Mouse (Mus musculus): ENCODE data around the gene Serpinb1c.
"Not testable (repeated sequence)": the region's sequence is repeated elsewhere in the genome, so short reads cannot be mapped to it uniquely, and the experiment has no call there.

Gene Serpinb1c

DNA sequence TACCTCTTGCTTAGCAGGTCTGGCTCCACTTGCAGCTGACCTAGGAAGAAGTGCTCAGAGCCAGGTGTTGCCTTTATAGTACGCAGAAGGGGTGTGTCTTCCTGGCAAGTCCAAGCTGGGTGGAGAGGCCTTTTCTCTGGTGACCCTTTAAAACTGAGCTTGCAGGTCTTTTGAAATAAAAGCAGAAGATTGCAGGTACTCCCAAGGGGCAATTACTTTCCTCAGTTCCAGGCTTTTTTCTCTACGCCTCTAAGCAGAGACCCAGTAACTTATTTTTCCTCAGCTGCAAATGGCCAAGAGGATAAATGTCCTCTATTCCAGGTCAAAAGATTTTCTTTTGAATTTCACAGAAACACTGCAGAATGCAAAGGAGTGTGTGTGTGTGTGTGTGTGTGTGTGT lies at the start of gene Serpinb1c:
Gene Serpinb1c (minus strand): TSS at position 101 of the 400 bp plus-strand sequence.
- DNase-seq (ENCODE audit: low spot score in 2 of 2) = no peak

GRCm38 (mm10) chr13:32939191-32939590 lies 41.2 kb upstream of the Serpinb1c start:
- DNase-seq (ENCODE audit: low spot score in 2 of 2) = not testable (repeated sequence)

- DNase-seq (ENCODE audit: low spot score in 2 of 2) = not testable (repeated sequence)
Observed at GRCm38 (mm10) chr13:32938275-32938674, 40.3 kb upstream of the Serpinb1c start.

- DNase-seq (ENCODE audit: low spot score in 2 of 2) = no peak
Observed at GRCm38 (mm10) chr13:32934706-32935381, 36.8 kb upstream of the Serpinb1c start.

DNA sequence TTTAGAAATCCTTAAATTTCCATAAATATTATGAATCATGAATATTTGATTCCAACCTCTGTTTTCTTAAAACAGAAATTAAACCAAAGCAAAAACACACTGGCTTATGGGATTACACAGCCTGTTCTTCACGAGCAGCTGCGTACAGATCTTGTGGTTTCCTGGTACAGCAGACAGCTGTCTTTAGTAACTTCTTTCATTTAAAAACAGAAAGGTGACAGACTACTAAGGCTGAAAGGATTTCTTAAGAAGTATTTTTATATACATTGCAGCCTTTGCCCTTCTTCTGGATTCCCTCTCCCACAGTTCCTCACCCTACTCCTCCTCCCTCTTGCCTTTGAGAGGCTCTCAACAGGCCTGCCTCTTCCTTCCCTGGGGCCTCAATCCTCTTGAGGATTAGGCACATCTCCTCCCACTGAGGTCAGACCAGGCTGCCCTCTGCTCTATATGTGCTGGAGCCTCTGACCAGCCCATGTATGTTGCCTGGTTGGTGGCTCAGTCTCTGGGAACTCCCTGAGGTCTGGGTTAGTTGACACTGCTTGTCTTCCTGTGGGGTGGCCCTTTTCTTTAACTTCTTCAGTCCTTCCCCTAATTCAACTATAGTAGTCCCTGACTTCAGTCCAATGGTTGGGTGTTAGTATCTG lies 31.2 kb upstream of the Serpinb1c start:
- DNase-seq (ENCODE audit: low spot score in 2 of 2) = peak in 1 of 2 experiments; percentile 11

DNA sequence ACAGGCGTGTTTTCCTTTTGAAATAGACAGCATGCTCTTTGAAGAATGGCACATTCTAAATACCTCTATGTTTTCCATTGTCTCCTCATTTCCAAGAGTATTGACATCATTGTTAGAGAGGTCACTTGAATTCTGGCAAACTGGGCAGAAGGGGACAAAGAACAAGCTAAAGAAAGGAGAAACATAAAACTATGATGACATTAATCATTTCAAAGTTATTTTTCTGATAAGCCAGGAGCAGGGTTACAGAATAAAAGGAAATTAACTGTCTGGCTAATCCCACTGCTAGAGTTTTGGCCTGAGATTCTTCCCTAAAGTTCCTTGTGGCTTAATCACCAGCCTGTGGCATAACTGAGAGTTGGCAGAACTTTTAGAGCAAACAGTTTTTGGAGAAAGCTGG lies 29.2 kb upstream of the Serpinb1c start:
- no peak for DNase-seq (ENCODE audit: low spot score in 2 of 2)

DNA sequence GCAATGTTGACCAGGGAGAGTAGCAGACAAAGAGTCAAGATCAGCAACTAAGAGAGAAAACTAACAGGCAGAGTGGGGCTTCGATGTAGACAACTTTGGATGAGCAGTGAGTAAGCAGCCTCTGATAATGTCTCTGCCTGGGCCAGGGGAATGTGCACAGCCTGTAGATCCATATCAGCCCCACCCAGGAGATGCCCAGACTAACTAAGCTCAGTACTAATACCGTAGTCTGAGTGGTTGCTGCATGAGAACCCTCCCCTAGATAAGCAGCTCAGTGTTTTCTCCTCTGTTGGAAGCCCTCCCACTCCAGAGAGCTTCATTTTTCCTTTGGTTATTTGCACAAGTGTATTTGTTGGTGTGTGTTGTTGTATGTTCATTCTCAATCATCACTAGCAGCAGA lies 28.6 kb upstream of the Serpinb1c start:
- no peak for DNase-seq (ENCODE audit: low spot score in 2 of 2)

GRCm38 (mm10) chr13:32924578-32925360 lies 26.8 kb upstream of the Serpinb1c start:
- DNase-seq (ENCODE audit: low spot score in 2 of 2) = no peak

DNA sequence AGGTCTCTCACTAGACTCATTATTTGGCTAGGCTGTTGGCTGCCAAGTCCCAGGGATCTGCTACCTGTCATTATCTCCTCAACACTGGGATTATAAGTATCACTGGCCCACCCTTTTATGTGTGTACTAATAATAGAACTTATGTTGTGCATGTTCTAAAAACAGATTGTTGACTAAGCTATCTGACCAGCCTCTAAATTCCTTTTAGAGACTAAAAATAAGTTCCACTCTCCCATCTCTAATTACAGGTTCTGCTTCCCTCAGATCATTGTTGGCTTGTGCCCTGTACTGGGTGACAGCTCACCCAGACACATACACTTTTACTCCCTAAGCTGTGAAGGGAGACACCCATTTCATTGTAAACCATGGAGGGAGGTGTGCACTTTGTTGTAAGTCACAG lies 24.6 kb upstream of the Serpinb1c start:
- DNase-seq (ENCODE audit: low spot score in 2 of 2) = no peak

DNA sequence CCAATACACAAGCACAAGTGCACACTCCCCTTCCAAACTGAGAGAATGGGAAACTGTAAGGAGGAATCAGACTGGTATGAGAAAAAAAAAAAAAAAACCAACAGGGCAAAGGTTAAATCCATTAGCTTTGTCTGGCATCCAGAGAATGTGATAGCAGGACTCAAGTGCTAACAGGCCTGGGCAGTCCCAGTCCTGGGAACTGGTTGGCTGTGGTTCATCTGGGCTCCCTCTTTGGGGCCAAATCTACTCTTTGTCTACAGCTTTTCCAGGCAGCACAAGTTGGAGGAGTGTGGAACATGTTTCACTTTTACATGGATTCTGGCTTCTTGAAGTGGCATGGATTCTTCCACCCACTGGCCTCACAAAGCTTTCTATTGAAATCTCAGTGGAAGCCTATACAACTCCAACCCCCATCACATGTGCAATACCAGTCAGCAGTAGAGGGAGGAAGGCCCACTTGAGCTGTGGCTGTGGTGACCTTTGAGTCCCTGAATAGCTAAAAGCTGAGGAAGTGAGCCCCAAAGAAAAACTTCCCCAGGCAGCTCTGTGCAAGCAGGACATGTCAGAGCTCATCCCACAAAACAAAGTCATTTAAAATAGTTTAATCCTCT lies 14.9 kb upstream of the Serpinb1c start:
- no peak for DNase-seq (ENCODE audit: low spot score in 2 of 2)

GRCm38 (mm10) chr13:32908182-32908581 lies 10.2 kb upstream of the Serpinb1c start:
- DNase-seq (ENCODE audit: low spot score in 2 of 2) = no peak

GRCm38 (mm10) chr13:32903211-32903873 lies 5.3 kb upstream of the Serpinb1c start:
- peak; percentile 61 to 89 for DNase-seq (ENCODE audit: low spot score in 2 of 2)

DNA sequence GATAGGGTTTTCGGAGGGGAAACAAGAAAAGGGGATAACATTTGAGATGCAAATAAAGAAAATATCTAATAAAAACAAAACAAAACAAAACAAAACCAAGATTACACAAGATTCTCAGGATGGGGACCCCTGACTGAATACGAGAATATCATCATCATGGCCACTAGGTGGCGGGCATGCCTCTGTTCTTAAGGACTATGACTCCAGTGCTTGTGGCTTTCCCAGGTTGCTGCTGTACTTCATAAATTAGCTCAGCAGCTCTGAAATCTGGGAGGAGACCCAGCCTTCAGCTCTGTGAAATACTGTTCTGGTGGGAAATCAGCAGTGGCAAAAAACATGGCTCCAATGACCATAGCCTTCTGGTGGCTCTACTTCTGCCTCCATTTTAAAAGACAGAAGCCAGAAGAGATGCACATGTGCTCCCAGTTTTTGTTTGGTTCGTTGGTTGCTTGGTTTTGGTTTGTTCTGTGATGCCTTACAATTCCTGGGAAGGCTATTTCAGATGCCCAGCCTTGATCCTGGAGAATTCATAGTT lies 4.5 kb upstream of the Serpinb1c start:
- DNase-seq (ENCODE audit: low spot score in 2 of 2) = peak; percentile 37 to 67

DNA sequence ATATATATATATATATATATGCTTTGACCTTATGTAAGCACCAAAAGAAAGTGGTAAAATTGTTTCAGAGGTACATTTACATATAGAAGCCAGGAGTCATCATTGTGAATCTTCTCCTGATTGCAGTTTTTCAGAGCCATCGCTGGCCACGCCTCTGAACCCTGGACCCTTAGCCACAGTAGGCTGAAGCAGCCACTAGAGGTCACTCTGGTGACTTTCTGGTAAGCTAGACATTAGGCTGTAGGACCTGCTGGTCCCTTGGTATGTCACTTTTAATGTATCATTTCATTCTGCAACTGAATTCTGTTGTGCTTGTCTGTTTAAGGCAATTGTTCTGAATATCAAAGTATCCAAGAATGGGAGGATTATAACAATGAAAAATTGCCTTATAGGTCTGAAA lies 2.6 kb upstream of the Serpinb1c start:
- DNase-seq (ENCODE audit: low spot score in 2 of 2) = peak in 1 of 2 experiments; percentile 22

GRCm38 (mm10) chr13:32899114-32899513 lies 1.1 kb upstream of the Serpinb1c start:
- DNase-seq (ENCODE audit: low spot score in 2 of 2) = not testable (repeated sequence)

DNA sequence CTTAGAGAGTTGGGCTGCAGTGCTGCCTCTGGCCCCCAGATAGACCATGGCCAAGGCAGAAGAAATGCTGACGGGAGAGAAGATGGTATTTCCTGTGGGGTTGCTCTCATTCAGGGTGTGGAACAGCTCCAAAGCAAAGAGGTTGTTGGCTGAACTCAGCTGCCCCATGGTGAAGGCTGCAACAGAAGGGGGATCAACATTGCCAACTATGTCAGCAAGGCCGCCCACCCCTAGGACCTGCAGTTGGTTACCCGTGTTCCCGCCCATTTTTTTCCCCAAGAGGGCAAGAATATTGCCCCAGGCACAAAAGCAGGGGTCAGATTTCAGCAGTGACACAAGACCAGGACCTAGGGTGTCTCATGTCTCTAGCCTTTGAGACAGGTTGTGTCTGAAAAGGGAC lies 1.1 kb downstream of the Serpinb1c start:
- no peak for DNase-seq (ENCODE audit: low spot score in 2 of 2)

GRCm38 (mm10) chr13:32884755-32885154 lies 13.3 kb downstream of the Serpinb1c start:
- no peak for DNase-seq (ENCODE audit: low spot score in 2 of 2)

- DNase-seq (ENCODE audit: low spot score in 2 of 2) = no peak
Observed at GRCm38 (mm10) chr13:32873862-32874261, 24.1 kb downstream of the Serpinb1c start.

GRCm38 (mm10) chr13:32868843-32869242 lies 29.2 kb downstream of the Serpinb1c start:
- DNase-seq (ENCODE audit: low spot score in 2 of 2) = no peak

DNA sequence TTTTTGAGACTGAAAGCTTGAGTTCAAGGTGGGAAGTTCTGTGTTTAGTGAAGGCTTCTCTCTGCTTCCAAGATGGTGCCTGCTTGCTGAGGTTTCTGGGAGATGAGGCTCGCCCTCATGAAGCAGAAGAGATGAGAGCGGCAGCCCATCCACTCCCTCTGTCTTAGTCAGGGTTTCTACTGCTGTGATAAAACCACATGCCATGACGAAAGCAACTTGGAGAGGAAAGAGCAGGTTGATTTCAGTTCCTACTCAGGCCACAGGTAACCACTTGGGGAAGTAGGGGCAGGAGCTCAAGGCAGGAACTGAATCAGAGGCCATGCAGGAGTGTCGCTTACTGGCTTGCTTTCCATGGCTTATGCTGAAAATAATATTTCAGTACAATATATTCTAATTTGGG lies 29.8 kb downstream of the Serpinb1c start:
- DNase-seq (ENCODE audit: low spot score in 2 of 2) = not testable (repeated sequence)

DNA sequence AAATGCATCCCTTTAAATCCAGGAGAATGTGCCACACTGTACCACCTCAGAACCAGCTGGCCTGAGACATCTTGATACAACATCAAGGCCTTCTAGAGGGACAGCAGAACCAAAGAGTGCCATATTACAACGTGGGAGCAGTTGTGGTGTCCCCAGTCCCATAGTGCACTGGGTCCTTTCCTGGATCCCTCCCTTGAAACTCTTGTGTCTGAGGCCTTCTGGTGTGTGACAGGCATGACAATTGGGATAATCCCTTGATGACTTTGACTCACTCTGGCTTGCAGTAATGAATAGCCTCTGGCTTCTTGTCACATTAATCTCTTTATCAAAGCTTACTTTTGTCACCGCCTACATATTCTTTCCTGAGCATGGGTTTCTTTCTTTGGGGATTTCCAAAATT lies 31.0 kb downstream of the Serpinb1c start:
- DNase-seq (ENCODE audit: low spot score in 2 of 2) = no peak

All from thymus, postnatal 10 days (tissue).